Mouse (Mus musculus): ENCODE data around the gene Ints3.

- no peak for TF ChIP-seq CTCF (IDR thresholded peaks at IDR 0.05; ENCODE audit: extremely low read depth, insufficient read depth, insufficient read length, insufficient replicate concordance)
- no peak for TF ChIP-seq POLR2A (IDR thresholded peaks at IDR 0.05; ENCODE audit: low read depth, low read length)
Observed at GRCm38 (mm10) chr3:90448626-90449025, 15.2 kb upstream of the Ints3 start.

Data from spleen, adult 2 months (tissue).